Mouse (Mus musculus): ENCODE results near the gene Casc3.
"Not testable (repeated sequence)": the region's sequence is repeated elsewhere in the genome, so short reads cannot be mapped to it uniquely, and the experiment has no call there.

Gene Casc3

DNA sequence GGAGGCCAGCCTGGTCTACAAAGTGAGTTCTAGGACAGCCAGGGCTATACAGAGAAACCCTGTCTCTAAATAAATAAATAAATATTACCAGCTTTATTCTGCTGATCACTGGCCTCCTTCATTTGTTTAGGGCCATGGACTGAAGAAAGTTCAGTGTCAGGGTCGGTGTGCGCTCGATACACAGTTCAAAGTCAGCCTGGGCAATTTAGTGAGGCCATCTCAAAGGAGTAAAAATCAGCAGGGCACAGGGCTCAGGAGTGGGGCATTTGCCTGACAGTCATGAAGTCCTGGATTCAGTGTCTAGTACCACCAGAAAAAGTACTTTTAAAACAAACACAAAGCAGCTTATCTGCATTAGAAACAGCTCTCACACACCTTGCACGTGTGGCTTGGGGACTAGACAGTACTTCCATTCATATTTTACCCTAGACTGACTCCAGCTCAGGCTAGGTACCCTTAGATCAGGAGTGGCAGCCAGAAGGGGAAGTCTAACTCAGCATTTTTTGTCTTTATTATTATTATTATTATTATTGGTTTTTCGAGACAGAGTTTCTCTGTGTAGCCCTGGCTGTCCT is 14.0 kb upstream of the Casc3 start:
- no peak for DNase-seq

DNA sequence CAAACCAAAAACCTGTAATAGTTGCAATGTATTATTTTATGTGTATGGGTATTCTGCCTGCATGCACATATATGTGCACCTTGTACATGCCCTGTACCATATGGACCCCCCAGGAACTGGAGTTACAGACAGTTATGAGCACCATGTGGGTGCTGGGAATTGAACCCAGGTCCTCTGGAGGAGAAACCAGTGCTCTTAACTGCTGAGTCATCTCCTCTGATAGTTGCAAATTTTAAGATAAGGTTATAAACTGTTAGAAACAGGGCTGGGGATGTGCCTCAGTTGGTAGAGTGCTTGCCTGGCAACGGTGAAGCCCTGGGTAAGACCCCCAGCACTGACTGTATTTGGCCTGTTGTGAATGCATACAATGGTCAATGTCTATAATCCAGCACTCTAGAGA is 13.3 kb upstream of the Casc3 start:
- no peak for DNase-seq

DNA sequence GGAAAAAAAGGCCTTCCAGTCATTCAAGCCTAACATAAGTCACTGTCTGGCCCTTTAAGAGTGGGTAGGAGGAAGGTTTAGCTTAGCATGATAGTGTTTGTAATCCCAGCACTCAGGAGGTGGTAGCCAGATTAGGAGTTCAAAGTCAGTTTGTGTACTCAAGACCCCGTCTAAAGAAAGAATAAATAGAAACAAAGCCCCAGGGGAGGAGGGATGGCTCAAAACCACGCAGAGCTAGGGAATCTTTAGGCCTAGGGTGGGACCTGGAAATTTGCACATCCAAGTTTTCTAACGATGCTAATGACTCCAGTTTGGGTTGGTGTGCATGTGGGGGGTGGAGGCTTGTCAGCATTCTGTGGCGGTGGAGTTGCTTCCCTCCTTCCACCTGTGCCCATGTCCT is 12.6 kb upstream of the Casc3 start:
- no peak for DNase-seq

DNA sequence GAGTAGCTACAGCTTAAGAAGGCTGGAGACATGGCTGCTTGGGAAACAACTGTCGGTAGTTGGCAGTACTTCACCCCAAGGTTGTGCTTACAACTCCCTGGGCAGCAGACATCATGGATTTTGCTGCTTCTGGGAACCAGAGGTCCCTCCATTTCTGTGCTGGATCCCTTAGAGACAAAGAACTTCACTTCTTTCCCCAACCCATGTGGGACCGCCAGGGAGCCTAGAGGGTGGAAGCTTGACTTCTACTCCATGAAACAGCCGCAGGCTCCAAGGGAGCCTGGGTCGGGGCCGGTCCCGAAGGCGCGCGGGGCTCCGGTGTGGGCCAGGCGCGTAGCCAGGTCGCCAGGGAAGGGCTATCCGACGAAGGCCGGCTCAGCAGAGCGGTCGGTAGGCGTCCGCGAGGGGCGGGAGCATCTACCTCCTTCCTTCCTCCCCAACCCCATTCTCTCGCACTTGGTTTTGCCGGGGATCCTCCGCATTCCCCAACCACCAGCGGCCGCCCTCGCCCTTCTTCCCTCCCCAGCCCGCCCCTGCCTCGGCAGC is 10.2 kb upstream of the Casc3 start:
- peak; percentile 54 to 60 for DNase-seq

DNA sequence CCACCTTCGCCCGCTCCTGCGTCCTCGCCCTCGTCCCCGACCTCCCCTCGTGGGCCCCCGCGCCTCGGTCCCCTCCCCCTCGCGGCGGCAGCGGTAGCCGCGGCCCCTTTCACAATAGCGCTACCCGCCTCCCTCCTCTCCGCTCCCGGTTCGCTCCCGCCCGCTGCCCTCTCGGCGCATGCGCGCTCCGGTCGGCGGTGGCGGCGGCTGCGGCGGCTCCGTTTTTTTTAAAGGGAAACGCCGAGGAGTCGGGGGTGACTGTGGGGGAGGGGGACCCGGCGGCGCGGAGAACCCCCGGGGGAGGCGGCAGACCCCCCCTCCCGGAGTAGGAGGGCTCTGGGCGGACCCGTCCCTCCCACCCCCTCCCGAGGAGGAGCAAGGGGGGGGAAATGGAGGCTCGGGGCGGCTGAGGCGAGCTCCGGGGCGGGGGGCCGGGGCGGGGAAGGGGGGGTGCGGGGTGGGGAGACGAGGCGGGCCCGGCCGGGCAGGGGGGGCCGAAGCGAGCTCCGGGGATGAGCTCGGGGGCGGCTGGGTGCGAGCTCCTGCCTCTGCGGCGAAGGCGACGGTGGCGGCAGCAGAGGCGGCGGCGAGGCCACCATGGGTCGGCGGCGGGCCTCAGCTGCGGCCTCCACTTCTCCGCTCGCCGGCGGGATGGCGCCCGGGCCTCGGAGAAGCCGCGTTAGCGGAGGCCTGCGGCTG is 9.5 kb upstream of the Casc3 start, which contains the start of gene Msl1:
Gene Msl1, plus strand, starts transcription at position 502 of the 699 bp plus-strand sequence.
- peak; percentile 76 to 81 for DNase-seq

DNA sequence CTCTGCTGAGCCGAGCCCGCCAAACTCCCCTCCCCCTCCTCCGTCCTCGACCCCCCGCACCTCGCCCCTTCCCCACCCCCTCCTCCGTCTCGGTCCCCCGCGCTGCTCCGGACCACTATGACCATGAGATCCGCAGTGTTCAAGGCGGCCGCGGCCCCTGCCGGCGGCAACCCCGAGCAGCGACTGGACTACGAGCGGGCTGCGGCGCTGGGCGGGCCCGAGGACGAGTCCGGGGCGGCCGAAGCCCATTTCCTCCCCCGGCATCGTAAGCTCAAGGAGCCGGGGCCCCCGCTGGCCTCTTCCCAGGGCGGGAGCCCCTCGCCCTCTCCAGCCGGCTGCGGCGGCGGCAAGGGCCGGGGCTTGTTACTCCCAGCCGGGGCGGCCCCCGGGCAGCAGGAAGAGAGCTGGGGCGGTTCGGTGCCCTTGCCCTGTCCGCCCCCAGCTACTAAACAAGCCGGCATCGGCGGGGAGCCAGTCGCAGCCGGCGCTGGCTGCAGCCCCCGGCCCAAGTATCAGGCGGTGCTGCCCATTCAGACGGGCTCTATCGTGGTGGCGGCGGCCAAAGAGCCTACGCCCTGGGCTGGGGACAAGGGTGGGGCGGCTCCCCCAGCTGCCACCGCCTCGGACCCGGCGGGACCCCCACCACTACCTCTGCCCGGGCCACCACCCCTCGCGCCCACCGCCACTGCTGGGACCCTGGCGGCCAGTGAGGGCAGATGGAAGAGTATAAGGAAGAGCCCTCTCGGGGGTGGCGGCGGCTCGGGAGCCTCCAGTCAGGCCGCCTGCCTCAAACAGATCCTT is 8.8 kb upstream of the Casc3 start:
- DNase-seq, result peak; percentile 49 to 60

DNA sequence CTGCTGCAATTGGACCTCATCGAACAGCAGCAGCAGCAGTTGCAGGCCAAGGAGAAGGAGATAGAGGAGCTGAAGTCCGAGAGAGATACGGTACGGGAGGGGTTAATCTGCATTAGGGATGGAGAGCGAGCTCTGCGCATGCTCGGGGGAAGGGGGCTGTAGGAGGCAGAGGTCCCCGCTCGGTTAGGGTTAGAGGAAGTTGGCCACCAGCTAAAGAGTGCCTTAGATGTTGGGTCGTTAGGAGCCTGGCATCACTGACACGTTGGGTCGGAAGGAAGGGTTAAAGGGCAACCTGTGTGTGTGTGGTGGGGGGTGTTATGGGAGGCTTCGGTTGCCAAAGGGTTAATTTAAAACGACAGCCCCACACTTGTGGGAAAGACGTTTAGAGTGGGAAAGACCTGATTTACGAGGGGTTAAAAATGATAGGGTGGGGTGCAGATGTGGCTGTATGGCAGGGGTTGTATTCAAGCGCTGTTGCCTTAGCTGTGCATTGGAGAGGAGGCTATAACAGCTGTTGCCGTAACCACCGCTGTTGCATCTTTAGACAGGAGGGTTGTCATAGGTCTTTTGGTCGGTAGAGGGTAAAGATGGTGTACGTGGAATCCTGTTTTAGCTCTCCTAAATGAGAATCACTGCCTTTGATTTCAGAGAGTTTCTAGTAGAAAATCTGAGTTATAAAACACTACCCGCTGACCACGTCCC is 8.0 kb upstream of the Casc3 start:
- DNase-seq, result peak; percentile 67 to 72

DNA sequence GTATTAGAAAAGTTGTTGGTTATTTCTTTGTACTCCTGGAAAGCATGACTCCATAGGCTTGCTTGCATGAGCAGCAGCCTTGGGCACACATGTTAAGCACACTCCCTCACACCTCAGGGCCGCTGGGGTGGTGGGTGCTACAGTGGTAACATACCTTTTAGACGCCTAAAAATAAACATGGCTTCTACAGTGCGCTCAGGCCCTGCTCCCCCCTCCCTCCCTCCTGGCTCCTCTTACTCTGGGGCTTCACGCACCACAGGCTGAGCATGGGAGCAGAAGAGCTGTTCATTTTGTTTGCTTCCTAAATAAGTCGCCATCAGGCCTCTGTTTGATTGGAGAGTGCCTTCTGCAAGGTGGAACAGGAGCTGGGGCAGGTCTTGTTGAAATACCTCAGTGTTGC is 7.4 kb upstream of the Casc3 start:
- DNase-seq, result no peak

DNA sequence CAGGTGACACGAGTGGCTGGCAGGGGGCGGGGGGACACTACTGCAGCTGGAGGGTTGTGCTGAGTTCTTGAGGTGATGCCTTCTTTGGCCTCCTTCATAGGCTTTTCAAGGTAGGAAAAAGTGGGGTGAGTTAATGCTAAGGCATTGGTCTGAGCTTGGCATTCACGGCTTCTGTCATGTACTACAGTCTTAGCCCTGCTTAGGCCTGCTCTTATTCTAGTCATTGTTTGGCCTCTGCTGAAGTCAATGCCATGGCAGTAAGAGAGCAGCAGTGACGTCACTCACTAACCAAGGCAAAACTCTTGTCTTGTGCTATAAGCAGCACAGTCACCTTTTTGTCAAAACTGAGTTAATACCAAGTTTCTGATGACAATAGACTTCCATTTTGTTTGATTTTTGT is 6.8 kb upstream of the Casc3 start:
- no peak for DNase-seq

DNA sequence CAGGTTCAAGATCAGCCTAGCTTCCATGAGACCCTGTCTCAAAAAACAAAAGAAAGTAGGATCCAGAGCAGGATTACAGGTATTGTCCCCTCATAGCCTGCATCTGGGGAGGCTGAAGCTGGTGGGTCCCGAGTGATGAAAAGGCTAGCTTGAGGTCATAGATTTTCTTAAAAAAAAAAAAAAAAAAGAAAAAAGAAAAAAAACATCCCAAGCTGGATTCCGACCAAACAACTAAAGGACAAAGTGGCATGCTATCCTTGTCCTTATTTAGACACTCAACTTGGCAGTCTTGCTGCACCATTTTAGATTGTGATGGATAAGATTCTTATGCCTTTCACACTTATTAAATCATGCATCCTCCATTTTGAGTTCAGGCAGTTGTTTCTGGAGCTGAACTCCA is 3.7 kb downstream of the Casc3 start:
- no peak for DNase-seq

DNA sequence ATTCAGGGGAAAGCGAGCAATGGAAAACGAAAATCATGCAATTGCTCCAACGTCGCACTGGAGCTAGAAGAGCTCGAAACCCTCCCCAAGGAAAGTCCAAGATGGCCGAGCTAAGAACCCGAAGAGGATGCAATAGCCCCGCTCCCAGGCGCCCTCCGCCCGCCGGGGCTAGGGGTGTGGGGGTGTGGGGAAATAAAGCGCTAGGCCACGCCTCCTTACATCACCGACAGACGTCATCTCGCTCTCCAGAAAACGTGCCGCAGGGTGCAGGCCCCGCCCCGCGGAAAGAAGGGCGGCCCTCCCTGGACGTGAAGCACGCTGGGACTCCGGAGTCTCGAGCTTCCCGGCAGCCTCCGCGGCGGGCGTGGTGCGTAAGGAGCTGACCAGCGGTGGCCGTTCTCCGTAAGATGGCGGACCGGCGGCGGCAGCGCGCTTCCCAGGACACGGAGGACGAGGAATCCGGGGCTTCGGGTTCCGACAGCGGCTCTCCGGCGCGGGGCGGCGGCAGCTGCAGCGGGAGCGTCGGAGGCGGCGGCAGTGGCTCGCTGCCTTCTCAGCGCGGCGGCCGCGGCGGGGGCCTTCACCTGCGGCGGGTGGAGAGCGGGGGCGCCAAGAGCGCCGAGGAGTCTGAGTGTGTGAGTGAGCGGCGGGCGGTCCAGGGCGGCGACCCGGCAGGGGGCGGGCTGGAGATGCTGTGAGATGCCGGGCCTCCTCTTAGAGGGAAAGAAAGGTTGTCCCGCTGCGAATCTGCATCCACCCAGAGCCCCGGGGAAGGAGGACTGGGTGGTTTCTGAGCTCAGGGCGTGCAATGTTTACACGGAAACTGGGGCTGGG is 5.0 kb downstream of the Casc3 start:
- DNase-seq, result peak; percentile 98 to 99

DNA sequence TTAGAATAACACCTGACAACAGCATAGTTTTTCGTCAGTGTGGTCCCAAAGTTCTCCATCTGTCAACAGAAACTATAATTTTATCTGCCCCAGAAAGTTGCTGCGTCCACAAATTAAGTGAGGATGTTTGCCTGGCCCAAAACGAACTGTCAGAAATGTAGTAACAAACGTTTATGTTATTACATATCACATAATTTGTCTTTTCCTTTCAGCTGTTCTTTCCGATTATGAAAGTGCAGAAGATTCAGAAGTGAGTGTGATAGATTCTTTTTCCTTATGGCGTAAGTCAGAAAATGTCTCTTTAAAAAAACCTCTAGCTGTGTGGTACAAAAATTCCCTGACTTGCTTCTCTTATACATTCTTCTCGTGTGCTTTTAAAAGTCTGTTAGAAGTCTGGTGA is 6.0 kb downstream of the Casc3 start:
- no peak for DNase-seq

DNA sequence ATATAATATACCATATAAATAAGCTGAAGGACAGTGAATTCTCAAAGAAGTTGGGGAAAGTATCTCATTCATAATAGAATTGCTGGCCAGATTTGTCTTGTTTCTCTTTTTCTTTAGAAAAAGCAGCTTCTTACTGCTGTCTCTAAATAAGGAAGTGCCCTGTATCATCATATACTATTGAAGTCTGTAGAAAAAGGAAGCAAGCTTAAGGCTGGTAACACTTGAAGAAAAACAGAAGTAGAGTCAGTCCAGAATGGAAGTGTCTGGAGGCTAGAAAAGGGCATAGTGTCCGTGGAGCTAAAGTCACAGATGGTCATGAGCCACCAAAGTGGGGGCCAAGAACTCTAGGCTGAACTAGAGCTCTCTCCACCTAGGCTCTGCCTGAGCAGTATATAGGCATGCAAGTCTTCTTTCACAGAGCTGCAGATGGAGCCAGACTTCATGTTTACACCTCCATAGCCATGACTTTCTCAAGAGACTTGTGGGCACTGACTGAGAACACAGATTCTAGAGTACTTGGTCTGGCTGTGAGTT is 12.1 kb downstream of the Casc3 start:
- DNase-seq, result peak; percentile 39 to 53

DNA sequence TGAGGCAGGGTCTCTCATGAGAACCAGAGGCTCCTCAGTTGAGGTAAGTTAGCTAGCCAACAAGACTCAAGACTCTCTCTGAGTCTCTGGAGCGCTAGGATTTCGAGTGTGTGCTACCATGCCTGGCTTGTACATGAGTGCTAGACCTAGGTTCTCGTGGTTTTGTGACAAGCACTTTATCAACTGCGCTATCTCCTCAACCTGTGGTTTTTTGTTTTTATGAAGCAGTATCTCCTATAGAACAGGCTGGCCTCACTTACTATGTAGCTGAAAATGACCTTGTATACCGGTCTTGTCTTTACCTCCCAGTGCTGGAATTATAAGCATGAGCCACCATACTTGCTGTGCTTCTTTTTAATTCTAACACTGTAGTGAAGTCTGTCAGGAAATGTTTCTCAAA is 16.3 kb downstream of the Casc3 start:
- no peak for DNase-seq

DNA sequence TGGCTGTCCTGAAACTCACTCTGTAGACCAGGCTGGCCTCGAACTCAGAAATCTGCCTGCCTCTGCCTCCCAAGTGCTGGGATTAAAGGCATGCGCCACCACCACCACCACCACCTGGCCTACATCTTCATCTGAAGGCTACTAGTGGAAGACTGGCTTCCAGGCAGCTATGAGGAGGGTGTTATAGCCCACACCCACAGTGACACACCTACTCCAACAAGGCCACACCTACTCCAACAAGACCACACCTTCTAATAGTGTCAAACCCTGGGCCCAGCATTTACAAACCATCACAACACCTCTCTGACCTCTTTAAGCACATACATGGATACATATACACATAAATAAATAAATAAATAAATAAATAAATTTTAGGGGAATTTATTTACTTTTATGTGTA is 21.4 kb downstream of the Casc3 start:
- not testable (repeated sequence) for DNase-seq

DNA sequence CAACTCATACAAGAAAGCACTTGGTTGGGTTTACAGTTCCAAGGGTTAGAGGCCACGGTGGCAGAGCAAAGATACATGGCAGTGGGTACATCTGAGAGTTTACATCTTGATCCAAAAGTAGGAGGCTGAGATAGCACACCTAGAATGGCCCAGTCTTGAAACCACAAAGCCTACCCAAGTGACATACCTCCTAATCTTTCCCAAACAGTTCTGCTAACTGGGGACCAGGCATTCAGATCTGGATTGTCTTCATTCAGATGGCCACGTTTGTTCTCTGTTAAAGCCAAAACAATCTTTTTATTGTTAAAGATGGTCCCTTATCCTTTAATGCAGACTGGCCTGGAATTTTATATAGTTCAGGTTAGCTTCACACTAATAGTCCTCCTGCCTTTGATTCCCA is 23.2 kb downstream of the Casc3 start:
- DNase-seq, result no peak

DNA sequence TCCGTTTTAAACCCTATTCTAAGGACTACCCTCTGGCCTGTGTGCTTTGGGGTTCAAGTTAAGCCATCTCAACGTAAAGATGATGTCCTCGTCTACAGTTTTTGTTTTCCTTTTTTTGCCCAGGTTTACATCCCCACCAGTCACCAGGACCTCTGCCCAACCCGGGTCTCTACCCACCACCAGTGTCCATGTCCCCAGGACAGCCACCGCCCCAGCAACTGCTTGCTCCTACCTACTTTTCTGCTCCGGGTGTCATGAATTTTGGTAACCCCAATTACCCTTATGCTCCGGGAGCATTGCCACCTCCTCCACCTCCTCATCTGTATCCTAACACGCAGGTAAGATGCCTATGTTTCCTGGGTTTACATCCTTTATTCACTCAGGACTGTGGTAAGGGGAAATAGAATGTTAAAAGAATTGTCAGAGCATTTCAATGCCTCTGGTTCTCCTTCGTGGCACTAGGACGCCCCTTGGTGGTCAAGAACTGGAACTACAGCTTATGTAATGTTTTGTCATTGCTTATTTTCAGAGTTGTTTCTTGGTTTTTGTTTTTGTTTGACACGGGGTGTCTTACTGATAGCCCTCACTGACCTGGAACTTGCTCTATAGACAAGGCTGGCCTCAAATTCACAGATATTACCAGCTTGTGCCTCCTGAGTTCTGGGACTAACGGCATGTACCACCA is 24.5 kb downstream of the Casc3 start:
- DNase-seq, result peak; percentile 75

DNA sequence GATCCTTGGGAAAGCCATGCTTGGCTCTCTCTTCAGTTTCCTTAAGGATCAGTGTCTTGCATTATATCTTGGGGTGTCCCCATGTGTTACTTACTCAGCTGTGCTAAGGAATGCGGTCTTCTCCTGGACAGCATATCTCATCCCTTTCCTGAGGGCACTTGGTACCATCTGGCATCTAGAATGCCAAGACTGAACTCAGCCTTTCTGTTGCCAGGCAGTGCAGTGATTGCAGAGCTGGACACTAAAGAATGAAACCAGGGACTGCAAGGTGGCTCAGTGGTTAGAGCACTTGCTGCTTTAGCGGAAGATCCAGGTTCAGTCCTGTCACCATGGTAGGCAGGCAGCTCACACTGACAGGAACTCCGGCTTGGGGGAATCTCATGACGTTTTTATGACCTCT is 25.2 kb downstream of the Casc3 start:
- no peak for DNase-seq

DNA sequence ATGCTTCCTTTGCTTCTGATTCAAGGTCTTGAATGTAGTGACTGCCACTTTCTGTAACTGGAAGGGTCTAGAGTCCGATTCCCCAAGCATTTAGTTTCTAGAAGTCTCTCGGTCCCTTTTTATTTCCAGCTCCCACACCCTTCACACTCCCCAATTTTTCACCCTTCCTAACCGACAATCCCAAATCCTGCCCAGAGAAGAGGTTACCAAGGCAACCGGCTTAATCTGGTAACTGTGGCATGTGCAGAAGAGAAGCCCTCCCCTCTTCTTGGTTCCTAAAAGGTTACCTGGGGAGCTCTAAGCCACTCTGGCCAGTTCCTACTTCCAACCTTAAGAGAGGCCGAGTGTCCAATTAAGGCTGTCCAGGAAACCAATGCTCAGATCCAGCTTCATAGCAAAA is 30.6 kb downstream of the Casc3 start:
- no peak for DNase-seq

DNA sequence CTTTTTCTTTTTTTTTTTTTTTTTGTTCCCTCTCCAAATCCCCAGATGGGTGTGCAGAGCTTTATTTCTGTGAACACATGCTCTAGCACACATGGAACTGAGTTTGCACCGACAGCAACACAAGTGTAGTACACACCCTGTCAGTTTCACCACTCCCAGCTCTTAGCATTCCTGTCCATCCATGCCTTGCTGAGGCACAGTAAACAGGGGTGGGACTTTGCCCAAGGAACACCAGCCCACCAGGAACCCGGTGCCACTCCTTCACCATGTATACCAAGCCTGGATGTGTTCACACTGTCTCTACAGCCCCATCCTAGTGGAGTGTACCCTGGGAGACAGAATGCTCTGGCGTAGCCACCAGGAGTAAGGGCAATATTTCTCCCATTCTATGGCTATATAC is 31.0 kb downstream of the Casc3 start:
- no peak for DNase-seq

DNA sequence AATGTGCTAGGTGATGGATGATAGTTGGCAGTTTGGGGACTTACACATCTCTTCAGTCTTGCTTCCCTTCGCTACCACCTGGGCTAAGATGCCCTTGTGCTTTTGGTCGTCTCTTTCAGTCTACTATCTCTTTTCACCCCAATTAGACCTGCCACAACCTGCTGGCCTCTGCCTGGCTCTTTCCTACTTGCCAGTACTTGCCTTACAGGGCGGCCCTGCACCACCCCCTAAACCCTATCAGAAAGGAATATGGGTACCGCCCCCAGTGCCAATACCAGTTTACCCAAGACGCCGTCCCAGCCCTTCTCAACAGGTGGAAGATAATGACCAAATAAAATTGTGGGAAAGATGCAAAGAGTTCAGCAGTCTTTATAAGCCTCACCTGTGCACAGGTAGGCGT is 31.4 kb downstream of the Casc3 start:
- peak in 1 of 2 experiments; percentile 8 for DNase-seq
